Mouse (Mus musculus) adrenal gland, postnatal 10 days (tissue): Measurements from ENCODE around the gene Gm13290. TPM values are rescaled to one million over a fixed set of nuclear protein-coding genes. Genes with fewer than 3 reads are reported as not detected.
"Not testable (repeated sequence)": the region's sequence is repeated elsewhere in the genome, so short reads cannot be mapped to it uniquely, and the experiment has no call there.

Source experiments
- DNase-seq: peaks from one replicate; pipeline ENCODE4 v3.0.0; 2021; ENCODE audit warnings: mixed read lengths
- total RNA-seq, 2 experiments: library from RNA; stranded (reverse); gene quantifications; 2 replicates each; pipeline ENCODE4 v1.2.3; 2021

The Gm13290 gene
- total RNA-seq, 2 experiments from 2014 or later, result not detected

- peak; percentile 16 for DNase-seq
These were observed 8.7 kb downstream of the Gm13290 start for GRCm38 (mm10) chr4:88782335-88782734.

GRCm38 (mm10) chr4:88785409-88785808 lies 11.8 kb downstream of the Gm13290 start, which contains the start of gene Gm13276:
Gm13276 (plus strand) TSS chr4:88785709.
- DNase-seq, result not testable (repeated sequence)

- peak; percentile 75 for DNase-seq
These were observed 14.8 kb downstream of the Gm13290 start, which contains the start of gene Gm13277 for GRCm38 (mm10) chr4:88788402-88788801. Gm13277 (plus strand) TSS chr4:88788632.

- DNase-seq, result not testable (repeated sequence)
These were observed 17.6 kb downstream of the Gm13290 start, which contains the start of gene Gm13278 for GRCm38 (mm10) chr4:88791250-88791649. Gm13278 (plus strand) TSS chr4:88791550.

- DNase-seq, result peak; percentile 29
These were observed 20.5 kb downstream of the Gm13290 start, which contains the start of gene Gm13275 for GRCm38 (mm10) chr4:88793936-88794675. Gm13275 (plus strand) TSS chr4:88794487.

GRCm38 (mm10) chr4:88797097-88797496 lies 23.5 kb downstream of the Gm13290 start, which contains the start of gene Gm13279:
Gm13279 (plus strand) TSS chr4:88797397.
- not testable (repeated sequence) for DNase-seq

GRCm38 (mm10) chr4:88799365-88799764 lies 25.7 kb downstream of the Gm13290 start, which contains the start of gene Gm13285:
Gm13285 (plus strand) TSS chr4:88799665.
- not testable (repeated sequence) for DNase-seq

GRCm38 (mm10) chr4:88802954-88803353 lies 29.3 kb downstream of the Gm13290 start, which contains the start of gene Gm13287:
Gm13287 (plus strand) TSS chr4:88803254.
- DNase-seq, result not testable (repeated sequence)

GRCm38 (mm10) chr4:88805231-88805630 lies 31.6 kb downstream of the Gm13290 start, which contains the start of gene Gm13288:
Gm13288 (plus strand) TSS chr4:88805531.
- DNase-seq, result not testable (repeated sequence)

- peak; percentile 40 for DNase-seq
These were observed 32.1 kb downstream of the Gm13290 start for GRCm38 (mm10) chr4:88805761-88806160.

- DNase-seq, result no peak
These were observed 42.3 kb downstream of the Gm13290 start, which contains the start of gene Ifna7 for GRCm38 (mm10) chr4:88815928-88816327. Ifna7 (plus strand) TSS chr4:88816228.

- DNase-seq, result no peak
These were observed 46.0 kb downstream of the Gm13290 start, which contains the start of gene Ifna11 for GRCm38 (mm10) chr4:88819659-88820058. Ifna11 (plus strand) TSS chr4:88819959.

GRCm38 (mm10) chr4:88822995-88823394 lies 49.4 kb downstream of the Gm13290 start:
- DNase-seq, result peak; percentile 19

Other genes with a start within 250 kb of the Gm13290 start
- not detected for gene Ifna15, start 215.6 kb upstream of the Gm13290 start, total RNA-seq
- gene Ifna14, start 202.0 kb upstream of the Gm13290 start, total RNA-seq, result not detected
- gene Ifna9, start 181.4 kb upstream of the Gm13290 start, total RNA-seq, result not detected
- not detected for gene Ifna12, start 170.5 kb upstream of the Gm13290 start, total RNA-seq
- gene C87499, start 139.4 kb upstream of the Gm13290 start, total RNA-seq, result not detected
- gene Ifna13, start 129.4 kb upstream of the Gm13290 start, total RNA-seq, result not detected
- not detected for gene Ifna16, start 96.9 kb upstream of the Gm13290 start, total RNA-seq
- not detected for gene Ifna2, start 89.9 kb upstream of the Gm13290 start, total RNA-seq
- not detected for gene Ifnab, start 82.5 kb upstream of the Gm13290 start, total RNA-seq
- 1 to 10 TPM in 1 of 2 experiments, under 1 TPM in 1; 0.60 to 1.2 TPM for gene Gm26566, start 52.0 kb upstream of the Gm13290 start, total RNA-seq
- gene Klhl9, start 51.4 kb upstream of the Gm13290 start, total RNA-seq, result 10 to 100 TPM; 74.5 to 81.4 TPM
- not detected for gene Gm13271, start 19.0 kb upstream of the Gm13290 start, total RNA-seq
- under 1 TPM in 1 of 2 experiments, not detected in 1; 0.24 TPM for gene Gm13283, start 13.7 kb upstream of the Gm13290 start, total RNA-seq
- gene Gm13289, start 3.1 kb downstream of the Gm13290 start, total RNA-seq, result not detected
- not detected for gene Gm13272, start 6.0 kb downstream of the Gm13290 start, total RNA-seq
- not detected for gene Ifnz, start 8.3 kb downstream of the Gm13290 start, total RNA-seq
- gene Gm13276, start 11.9 kb downstream of the Gm13290 start, total RNA-seq, result not detected
- not detected for gene Gm13277, start 14.8 kb downstream of the Gm13290 start, total RNA-seq
- gene Gm13278, start 17.7 kb downstream of the Gm13290 start, total RNA-seq, result not detected
- not detected for gene Gm13275, start 20.7 kb downstream of the Gm13290 start, total RNA-seq
- gene Gm13279, start 23.6 kb downstream of the Gm13290 start, total RNA-seq, result not detected
- gene Gm13285, start 25.8 kb downstream of the Gm13290 start, total RNA-seq, result under 1 TPM in 1 of 2 experiments, not detected in 1; 0.21 TPM
- not detected for gene Gm13287, start 29.4 kb downstream of the Gm13290 start, total RNA-seq
- gene Gm13288, start 31.7 kb downstream of the Gm13290 start, total RNA-seq, result not detected
- gene Ifna7, start 42.4 kb downstream of the Gm13290 start, total RNA-seq, result not detected
- not detected for gene Ifna11, start 46.1 kb downstream of the Gm13290 start, total RNA-seq
- not detected for gene Ifna6, start 53.6 kb downstream of the Gm13290 start, total RNA-seq
- gene Ifna5, start 61.7 kb downstream of the Gm13290 start, total RNA-seq, result not detected
- gene Ifna4, start 68.0 kb downstream of the Gm13290 start, total RNA-seq, result not detected
- gene Ifna1, start 76.3 kb downstream of the Gm13290 start, total RNA-seq, result not detected
- gene Ifne, start 106.4 kb downstream of the Gm13290 start, total RNA-seq, result not detected